Mouse (Mus musculus) spleen, postnatal 14 days (tissue): ENCODE results near the gene Map3k13.
A peak's percentile ranks its signal among the peaks of the same experiment; 100 is the strongest.
"Not testable (repeated sequence)": the region's sequence is repeated elsewhere in the genome, so short reads cannot be mapped to it uniquely, and the experiment has no call there.

ENCODE experiments used
- DNase-seq, 2 experiments: peaks; one replicate each; pipeline ENCODE4 v3.0.0; 2021 to 2022; ENCODE audit warnings: low spot score in 2 of 2

The Map3k13 gene

GRCm38 (mm10) chr16:21906902-21907301 lies 112.8 kb downstream of the Map3k13 start:
- DNase-seq, result no peak

GRCm38 (mm10) chr16:21908906-21909305 lies 114.8 kb downstream of the Map3k13 start:
- DNase-seq, result not testable (repeated sequence)

GRCm38 (mm10) chr16:21913347-21913746 lies 119.2 kb downstream of the Map3k13 start:
- no peak for DNase-seq

- DNase-seq, result no peak
Measured at GRCm38 (mm10) chr16:21916681-21917080, 122.5 kb downstream of the Map3k13 start.

GRCm38 (mm10) chr16:21928471-21928870 lies 134.3 kb downstream of the Map3k13 start:
- no peak for DNase-seq

GRCm38 (mm10) chr16:21946761-21947715 lies 152.9 kb downstream of the Map3k13 start, which contains the start of gene Tmem41a:
TSS of gene Tmem41a (minus strand) at chr16:21947552.
- DNase-seq, result peak; percentile 83 to 86

GRCm38 (mm10) chr16:21955591-21955990 lies 161.4 kb downstream of the Map3k13 start:
- DNase-seq, result no peak

GRCm38 (mm10) chr16:21965576-21965975 lies 171.4 kb downstream of the Map3k13 start:
- DNase-seq, result no peak

- no peak for DNase-seq
Measured at GRCm38 (mm10) chr16:21969874-21970273, 175.7 kb downstream of the Map3k13 start.

- no peak for DNase-seq
Measured at GRCm38 (mm10) chr16:21970536-21970935, 176.4 kb downstream of the Map3k13 start.

GRCm38 (mm10) chr16:21971446-21971845 lies 177.3 kb downstream of the Map3k13 start:
- DNase-seq, result no peak

GRCm38 (mm10) chr16:21976203-21976602 lies 182.1 kb downstream of the Map3k13 start:
- no peak for DNase-seq

GRCm38 (mm10) chr16:21977347-21977746 lies 183.2 kb downstream of the Map3k13 start:
- no peak for DNase-seq
